Mouse (Mus musculus) gastrocnemius, postnatal 10 days (tissue): Measurements from ENCODE around the gene Manf. TPM values are rescaled to one million over a fixed set of nuclear protein-coding genes. Genes with fewer than 3 reads are reported as not detected.

ENCODE experiments used
- total RNA-seq, 2 experiments: library from RNA; stranded (reverse); gene quantifications; 2 replicates each; pipeline ENCODE4 v1.2.3; 2021

Gene Manf
- total RNA-seq, 2 experiments from 2014 or later = 54.1 to 64.3 TPM

Other genes with a start within 250 kb of the Manf start
- gene Grm2, start 235.9 kb downstream of the Manf start, total RNA-seq = under 1 TPM in 1 of 2 experiments, not detected in 1; 0.09 TPM
- gene Tex264, start 206.1 kb downstream of the Manf start, total RNA-seq = 10 to 100 TPM; 18.9 to 21.7 TPM
- gene Rad54l2, start 102.8 kb downstream of the Manf start, total RNA-seq = 10 to 100 TPM in 1 of 2 experiments, 1 to 10 TPM in 1; 8.5 to 11.5 TPM
- gene Dcaf1, start 70.1 kb downstream of the Manf start, total RNA-seq = 10 to 100 TPM; 14.8 to 20.6 TPM
- gene Rbm15b, start 4.6 kb downstream of the Manf start, total RNA-seq = 10 to 100 TPM; 12.1 to 14.9 TPM